Mouse (Mus musculus) cerebellum, postnatal 36 days (tissue): ENCODE results near the gene Nkrf.

Experiments used
- DNase-seq, 2 experiments: peaks; one replicate each; pipeline ENCODE4 v3.0.0; 2021 to 2022; ENCODE audit warnings: mixed read lengths in 2 of 2

The Nkrf gene

DNA sequence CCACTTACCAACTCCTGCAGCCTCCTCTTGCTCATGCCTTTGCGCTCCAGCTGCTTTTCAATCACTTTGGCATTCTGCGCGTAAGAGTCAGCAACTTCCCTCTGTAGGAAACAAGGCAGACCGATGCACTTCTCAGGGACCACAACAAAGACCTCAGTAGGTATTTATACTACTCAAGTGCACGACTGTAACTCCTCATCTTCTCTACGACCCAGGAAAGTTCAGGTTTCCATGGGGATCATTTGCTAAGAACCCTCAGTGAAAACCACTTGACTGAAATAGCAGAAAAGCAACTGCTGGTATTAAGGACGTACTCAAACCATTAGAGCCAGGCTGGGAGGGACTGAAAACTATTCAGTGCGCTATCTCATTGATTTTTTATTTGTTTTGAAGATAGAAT lies 50.1 kb downstream of the Nkrf start:
- no peak for DNase-seq

DNA sequence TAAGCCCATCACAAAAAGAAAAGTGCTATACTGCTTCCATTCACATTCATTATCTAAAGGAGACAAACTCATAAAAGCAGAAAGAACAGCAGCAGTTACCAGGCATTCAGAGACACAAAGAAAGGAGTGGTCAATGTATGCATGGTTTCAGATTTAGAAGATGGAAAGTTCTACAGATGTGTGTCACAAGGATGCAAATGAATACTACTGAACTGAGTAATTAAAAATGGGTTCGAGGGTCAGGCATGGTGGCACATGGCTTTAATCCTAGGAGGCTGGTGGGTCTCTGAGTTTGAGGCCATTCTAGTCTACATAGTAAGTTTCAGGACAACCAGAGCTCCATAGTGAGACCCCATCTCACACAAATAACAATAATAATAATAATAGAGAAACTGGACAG lies 55.5 kb downstream of the Nkrf start:
- no peak for DNase-seq

DNA sequence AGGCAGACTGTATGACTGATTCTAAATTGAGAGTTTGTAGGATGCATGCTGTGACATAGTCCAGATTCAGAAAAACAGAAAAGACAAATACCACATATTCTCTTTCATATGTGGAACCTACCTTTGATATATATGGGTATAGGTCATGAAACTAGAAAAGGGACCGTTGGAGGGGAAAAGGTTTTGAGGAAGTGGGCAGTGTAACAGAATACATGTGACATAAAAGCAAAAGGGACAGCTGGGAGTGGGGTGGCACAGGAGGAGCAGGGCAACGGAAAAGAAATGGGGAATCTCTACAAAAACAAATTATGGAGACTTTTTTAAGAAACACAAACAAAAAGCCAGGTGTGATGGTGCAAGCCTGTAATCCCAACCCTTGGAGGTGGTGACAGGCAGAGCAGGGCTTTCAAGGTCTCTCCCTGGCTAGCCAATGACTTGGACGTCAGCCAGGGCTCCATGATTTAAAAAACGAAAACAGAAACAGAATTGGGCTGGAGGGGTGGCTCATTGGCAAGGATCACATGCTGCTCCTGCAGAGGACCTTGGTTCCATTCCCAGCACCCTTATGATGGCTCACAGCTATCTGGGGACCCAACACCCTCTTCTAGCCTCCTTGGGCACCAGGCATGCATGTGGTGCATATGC lies 59.2 kb downstream of the Nkrf start:
- no peak for DNase-seq

DNA sequence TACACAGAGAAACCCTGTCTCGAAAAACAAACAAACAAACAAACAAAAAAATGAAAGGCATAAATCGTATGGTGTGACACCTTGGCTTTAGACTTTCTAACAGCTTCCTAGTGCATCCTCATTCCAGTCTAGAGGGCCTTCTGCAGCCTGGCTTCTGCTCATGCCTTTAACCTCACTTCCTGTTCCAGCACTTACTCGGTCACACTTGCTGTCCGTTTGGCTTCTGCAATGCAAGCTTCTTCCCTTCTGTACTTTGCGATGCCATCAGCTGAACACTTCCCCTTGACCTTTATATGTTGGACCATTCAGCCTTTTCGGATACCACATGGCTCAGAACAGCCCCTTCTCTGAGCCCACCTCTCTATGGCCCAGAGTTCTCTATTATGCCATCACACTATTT lies 61.0 kb downstream of the Nkrf start:
- no peak for DNase-seq

- peak in 1 of 2 experiments; percentile 11 for DNase-seq
Measured at GRCm38 (mm10) chrX:36839391-36839790, 63.3 kb downstream of the Nkrf start.
